Mouse (Mus musculus): ENCODE measurements around the gene Acmsd.
"Not testable (repeated sequence)": the region's sequence is repeated elsewhere in the genome, so short reads cannot be mapped to it uniquely, and the experiment has no call there.

The Acmsd gene

GRCm38 (mm10) chr1:127729096-127729495, at the start of gene Acmsd:
TSS of gene Acmsd (plus strand) at chr1:127729413.
- no peak for DNase-seq

DNA sequence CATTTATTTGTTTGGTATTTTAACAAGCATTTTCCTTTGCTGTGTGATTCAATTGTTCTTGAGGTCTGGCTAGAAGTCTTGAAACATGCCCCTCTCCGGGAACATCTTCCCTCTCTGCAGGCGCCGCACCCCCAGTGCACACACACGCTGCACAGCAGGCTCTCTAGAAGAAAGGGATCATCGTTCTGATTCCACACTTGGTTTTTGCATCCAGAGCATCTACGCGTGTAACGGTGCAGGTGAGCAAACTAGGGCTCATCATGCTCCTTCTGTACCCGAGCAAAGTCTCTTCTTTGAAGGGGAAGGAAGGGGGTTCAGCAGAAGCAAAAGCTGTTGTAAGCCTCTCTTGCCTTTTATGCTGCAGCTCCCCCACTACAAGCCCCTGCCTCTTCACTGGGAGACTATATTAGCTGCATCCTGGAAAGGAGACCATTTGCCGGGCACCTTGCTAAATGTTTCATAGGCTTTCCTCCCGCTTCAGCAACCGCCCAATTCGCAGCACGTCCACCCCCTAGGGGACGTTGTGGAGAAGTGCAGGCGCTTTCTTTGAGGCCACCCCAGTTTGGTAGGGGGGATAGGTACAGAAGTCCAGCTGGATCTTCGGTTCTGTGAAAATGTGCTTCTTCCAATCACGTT, 49.6 kb upstream of the Acmsd start, which contains the start of gene Tmem163:
Gene Tmem163 (minus strand): TSS at position 51 of the 636 bp plus-strand sequence.
- no peak for DNase-seq

DNA sequence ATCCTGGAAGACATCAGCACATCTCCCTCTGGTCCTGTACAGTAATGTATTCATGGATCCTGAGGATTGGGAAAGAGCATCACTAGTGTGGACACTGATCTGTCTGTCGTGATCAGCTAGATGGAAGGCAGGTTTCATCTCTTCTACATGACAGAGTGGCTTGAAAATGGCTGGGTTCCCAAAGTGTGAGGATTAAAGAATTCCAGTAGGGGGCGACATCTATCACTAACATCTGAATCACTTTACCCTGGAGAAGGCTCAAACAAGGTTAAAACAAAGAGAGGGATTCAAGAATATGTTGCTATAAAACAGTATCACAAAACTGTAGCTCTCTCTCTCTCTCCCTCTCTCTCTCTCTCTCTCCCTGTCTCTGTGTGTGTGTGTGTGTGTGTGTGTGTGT, 32.7 kb upstream of the Acmsd start:
- no peak for DNase-seq

- DNase-seq, result no peak
Measured at GRCm38 (mm10) chr1:127702187-127702586, 27.0 kb upstream of the Acmsd start.

DNA sequence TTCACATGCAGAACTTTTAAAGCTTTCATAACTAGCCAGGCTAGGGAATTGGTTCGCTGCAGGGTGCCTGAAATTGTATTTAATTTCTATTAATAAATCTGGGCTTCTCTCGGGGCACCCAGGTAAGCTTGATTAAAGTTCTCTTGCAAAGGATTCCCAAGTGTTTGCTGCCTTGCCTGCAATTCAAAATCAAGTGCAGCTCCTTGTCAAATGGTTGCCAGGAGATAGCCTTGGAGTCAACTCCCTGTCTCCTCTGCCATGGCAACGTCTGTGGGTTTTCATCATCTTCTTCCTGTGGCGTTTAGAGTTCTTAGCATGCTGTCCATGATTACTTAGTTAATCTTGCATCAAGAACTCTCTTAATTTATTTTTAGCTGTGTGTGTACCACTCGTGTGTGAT, 22.9 kb upstream of the Acmsd start:
- DNase-seq, result no peak

DNA sequence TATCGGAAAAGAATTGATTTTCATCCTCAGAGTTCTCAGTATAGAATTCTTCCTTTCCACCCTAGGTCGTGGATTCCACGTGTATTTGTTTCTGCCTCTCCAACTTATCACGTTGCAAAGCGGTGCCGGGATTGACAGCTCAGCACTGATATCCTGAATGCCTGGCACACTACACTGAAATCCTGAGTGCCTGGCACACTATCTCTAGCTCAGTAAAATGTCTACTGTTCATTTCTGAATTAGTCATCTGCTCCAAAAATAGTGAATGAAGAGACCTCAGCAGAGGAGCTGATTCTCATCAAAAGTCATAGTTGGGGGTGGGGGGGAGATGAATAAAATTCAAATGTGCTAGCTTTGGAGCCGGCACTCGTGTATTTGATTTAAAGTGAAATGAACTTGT, 12.8 kb upstream of the Acmsd start:
- no peak for DNase-seq

DNA sequence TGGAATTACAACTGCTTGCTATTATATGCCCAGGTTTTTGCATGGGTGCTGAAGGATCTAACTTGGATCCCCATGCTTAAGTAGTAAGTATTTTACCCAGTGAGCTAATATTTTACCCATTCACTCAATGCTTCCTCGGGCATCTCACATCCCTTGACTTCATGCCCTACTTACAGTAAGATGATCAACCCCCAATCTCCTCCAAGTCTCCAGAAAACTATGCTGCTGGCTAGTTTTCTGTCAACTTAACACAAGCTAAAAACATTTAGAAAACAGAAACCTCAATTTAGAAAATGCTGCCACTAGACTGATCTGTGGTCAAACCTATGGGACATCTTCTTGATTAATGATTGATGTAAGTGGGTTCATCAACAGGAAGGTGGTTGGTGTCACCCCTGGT, 10.9 kb upstream of the Acmsd start:
- no peak for DNase-seq

- no peak for DNase-seq
Measured at GRCm38 (mm10) chr1:127723596-127723995, 5.6 kb upstream of the Acmsd start.

DNA sequence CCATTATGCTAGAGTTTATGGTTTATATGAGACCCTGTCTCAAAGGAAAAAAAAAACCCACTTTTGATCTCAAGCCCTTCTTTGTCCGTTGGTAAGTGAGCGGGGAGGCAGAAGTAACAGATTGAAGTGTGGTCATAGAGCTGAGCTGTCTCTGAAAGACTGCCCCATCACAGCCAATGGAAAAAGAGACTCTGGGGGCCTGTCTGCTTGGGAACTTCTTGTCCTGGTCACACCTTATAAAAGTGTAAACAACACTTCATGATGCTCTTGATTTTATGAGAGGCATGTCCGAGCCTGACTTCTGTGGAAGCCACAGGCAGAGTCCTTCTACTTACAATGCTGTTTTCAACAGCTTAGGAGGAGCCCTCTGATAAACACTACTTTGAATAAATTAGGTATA, 1.9 kb downstream of the Acmsd start:
- no peak for DNase-seq

- DNase-seq, result no peak
Measured at GRCm38 (mm10) chr1:127732435-127732834, 3.2 kb downstream of the Acmsd start.

GRCm38 (mm10) chr1:127732841-127733240, 3.6 kb downstream of the Acmsd start:
- DNase-seq, result no peak

GRCm38 (mm10) chr1:127735356-127735755, 6.1 kb downstream of the Acmsd start:
- no peak for DNase-seq

DNA sequence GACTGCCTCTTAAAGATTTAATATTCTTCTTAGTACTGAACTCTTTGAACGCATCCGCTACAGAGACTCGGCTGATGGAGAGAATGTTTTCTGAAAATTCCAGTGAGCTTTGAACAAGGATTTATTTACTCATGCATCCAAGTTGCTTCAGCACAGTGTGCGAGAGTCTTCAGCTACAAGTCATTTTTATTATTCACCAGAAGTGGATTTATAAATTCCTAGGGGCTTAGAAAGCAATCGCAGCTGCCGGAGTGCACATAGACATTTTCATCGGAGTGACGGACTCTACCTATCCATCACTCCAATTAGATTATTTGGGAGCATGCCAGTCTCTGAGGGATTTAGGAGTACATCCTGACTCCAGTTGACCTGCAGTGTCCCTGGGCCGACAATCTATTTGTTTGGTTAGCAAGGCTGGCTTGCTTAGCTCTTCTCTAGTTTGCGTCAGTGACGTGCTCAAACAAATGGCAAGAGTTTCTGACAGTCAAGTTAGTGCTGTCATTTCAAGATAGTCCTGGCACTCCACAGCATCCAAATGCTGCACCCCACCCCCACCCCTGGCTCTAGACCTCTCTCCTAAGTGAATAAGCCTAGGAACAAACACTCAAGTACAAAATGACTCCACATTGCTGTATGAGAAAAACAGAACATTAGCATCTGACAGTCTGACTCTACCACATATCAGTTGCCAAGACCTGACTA, 21.3 kb downstream of the Acmsd start:
- no peak for DNase-seq

DNA sequence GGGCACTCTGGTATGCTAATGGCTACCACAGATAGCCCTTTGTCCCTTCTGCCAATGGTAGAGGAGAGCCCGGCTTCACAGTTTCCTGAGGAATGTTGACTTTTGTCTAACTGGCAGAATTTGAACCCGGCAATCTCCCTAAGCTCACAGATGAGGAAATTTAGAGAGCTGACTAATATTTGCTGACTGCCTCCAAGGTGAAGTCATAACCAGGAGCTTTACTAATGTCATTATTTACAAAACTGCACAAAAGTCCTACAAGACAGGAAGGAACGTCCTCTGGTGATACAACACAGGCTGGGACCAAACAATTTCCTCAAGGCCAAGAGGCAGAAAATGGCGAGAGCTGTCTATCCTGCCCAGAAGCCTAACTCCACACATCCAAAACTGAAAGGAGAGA, 26.6 kb downstream of the Acmsd start:
- no peak for DNase-seq

- DNase-seq, result no peak
Measured at GRCm38 (mm10) chr1:127756331-127757163, 27.3 kb downstream of the Acmsd start.

DNA sequence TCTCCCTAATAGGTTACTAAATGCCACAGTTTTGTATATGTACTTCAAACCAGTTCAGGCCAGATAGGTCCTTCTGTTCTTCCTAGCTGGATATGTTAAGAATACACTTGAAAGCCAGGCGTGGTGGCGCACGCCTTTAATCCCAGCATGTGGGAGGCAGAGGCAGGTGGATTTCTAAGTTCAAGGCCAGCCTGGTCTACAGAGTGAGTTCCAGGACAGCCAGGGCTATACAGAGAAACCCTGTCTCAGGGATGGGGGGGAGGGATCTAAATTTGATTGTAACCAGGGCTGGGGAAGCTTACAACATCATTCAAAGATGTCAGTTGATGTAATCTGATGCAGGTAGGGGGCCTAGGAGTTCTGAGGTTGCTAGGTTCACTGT, 27.9 kb downstream of the Acmsd start:
- not testable (repeated sequence) for DNase-seq

- no peak for DNase-seq
Measured at GRCm38 (mm10) chr1:127765468-127765867, 36.3 kb downstream of the Acmsd start.

- DNase-seq, result no peak
Measured at GRCm38 (mm10) chr1:127766741-127767140, 37.5 kb downstream of the Acmsd start.

DNA sequence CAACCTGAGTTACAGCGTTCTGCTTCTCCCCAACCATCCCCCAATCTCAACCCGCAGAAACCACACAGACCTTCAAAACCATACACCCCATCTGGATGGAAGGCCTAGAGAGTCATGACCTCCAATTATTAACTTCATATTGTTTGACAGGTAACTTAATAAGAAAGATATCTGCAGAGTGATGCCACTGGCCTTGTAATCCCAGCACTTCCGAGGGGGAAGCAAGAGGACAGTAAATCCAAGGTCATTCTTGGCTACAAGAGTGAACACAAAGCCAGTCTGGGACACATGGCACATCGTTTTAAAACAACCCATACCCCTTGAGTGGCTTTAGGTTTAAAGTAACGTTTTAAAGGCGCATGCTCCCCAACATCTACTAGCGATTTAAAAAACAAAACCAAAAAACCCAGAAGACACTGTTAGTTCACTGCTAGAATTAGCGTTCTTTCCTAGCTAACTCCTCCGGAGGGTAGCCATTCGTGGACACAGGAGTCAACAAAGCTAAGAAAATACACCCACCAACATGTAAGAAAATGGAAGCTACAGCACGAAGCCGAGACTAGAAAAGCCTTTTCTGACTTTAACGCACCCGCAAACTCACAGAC, 44.1 kb downstream of the Acmsd start:
- DNase-seq, result peak in 1 of 2 experiments; percentile 7

DNA sequence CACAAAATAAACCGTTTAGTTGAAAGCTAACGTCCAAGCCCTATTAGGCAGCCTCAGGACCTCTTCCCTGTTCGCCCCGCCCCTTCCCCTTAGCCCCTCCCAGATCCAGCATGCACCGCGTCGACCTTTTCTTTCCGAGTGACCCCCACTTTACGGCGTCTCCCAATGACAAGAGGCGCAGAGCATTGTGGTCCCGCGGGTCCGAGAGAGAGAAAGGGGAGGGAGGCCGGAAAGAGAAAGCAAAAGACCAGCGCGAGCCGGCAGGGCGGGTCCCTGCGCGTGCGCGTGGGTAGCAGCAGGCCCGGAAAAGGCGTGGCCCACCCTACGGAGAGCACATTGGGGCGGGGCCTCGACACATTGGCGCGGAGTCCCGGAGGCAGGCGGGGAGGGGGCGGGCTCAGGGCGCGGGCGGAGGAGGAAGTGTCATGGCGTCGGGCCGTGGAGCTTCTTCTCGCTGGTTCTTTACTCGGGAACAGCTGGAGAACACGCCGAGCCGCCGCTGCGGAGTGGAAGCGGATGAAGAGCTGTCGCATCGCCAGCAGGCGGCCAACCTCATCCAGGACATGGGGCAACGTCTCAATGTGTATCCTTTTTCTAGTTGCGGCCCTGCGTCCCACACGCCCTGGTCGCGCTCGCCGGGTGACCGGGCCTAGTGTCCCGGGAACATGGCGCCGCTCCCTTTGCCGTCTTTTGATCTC, 44.7 kb downstream of the Acmsd start, which contains the start of gene Ccnt2:
Gene Ccnt2 (plus strand): TSS at position 362 of the 698 bp plus-strand sequence.
- DNase-seq, result peak; percentile 99

DNA sequence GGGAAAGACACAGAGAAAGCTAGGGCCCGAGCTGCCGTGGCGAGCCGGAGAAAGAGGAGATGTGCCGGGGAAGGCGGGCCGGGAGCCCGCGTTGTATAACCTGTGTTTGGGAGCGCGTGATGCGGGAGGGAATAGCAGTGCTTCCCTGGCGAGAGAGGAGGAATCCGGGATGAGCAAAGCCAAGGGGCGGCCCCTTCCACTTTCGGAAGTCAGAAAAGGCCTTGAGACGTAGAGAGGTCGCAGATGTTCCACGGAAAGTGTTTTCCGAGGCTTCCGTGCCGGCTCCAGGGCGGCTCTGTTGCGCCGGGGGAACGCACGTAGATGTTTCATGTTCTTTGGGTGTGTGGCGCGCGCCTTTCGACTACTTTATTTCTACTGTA, 45.3 kb downstream of the Acmsd start:
- DNase-seq, result no peak

DNA sequence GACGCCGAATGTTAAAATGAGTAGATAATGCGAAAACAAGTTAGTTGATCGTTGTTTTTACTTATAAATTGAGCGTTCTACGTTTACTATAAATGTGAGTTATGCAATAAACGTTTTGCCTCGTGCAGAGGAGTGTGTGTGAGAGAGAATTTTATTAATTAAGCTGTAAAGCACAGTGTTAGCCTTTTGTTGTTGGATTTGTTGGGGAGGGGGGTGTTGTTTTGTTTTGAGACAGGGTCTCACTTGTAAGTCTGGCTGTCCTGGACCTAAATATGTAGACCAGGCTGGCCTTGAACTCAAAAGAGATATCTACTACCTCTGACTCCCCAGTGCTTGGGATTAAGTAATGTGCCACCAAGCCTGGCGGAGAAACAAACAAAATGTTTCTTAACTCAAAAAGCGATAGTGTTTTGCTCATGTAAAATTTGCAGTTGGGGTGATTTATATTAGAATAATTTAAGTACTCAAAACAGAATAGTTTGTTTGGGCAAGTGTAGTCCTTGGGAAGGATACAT, 46.0 kb downstream of the Acmsd start:
- no peak for DNase-seq

Data from thymus, adult 18-20 months (tissue).